Mouse (Mus musculus) kidney, postnatal 36 days (tissue): ENCODE data around the gene Ebpl.
A peak's percentile ranks its signal among the peaks of the same experiment; 100 is the strongest.
"Not testable (repeated sequence)": the region's sequence is repeated elsewhere in the genome, so short reads cannot be mapped to it uniquely, and the experiment has no call there.

ENCODE experiments used
- DNase-seq, 2 experiments: peaks; one replicate each; pipeline ENCODE4 v3.0.0; 2021 to 2022; ENCODE audit warnings: mixed read lengths in 2 of 2

Gene Ebpl

DNA sequence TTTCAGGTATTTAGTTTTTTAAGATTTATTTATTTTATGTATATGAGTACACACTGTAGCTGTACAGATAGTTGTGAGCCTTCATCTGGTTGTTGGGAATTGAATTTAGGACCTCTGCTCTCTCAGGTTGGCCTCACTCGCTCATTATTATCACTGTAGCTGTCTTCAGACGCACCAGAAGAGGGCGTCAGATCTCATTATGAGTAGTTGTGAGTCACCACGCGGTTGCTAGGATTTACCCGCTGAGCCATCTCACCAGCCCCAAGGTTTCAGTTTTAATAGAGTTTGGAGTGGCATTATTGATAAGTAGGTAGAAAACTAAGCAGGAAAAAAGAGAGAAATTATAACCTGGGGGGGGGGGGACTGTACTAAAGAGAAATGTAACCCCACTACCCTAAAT, 33.2 kb downstream of the Ebpl start:
- DNase-seq, result not testable (repeated sequence)

DNA sequence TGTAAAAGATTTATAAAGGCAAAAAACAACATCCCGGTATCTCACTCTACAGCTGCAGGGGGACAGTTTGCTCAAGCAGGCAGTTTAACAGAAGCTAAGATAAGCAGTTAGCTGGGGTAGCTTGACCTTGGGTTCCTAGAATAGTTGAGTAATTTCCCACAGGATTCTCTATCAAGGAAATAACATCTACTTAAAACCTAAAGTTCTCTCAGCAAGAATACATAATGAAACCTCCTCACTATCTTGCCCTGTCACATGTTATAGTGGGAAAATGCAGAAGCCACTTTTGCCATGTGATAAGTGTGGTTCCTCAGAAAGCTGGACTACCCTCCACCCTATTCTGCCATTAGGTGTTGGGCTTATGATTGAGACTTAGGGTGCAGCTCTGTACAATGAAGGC, 37.5 kb downstream of the Ebpl start:
- DNase-seq, result no peak

DNA sequence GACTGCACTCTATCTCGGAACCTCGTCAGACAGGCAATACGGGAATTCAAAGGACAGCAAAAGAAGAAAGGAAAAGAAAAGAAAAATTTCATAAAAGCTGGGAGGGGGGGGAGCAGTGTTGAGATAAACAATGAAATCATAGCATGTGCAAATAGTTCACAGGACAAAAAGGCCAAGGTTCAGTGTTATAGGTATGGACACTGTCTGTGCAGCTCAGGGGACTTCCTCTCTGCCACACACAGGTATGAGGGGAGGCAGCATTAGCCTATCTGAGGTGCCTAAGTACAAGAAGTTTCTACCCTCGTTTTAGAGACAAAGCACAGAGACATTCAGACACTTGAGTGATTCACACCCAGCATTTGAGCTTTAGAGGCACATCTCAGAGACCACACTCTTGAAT, 39.0 kb downstream of the Ebpl start:
- no peak for DNase-seq

DNA sequence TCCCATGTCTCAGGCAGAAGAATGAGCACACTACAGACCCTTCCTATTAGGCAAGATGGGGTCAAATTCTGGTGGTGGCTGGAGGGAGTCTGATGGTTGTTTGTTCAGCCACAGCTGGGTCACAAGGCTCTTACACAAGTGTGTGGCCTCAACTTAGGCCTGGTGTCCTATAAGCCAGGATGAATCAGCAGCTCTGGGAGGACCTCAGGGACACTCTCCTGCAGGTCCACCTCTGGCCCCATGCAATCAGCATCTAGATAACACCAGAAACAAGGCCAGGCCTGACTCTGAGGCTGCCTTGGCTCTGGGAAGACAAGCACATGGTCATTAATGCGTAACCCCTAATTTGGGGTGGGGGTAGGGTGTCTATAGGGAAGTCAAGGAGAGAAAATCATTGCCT, 39.5 kb downstream of the Ebpl start:
- no peak for DNase-seq

DNA sequence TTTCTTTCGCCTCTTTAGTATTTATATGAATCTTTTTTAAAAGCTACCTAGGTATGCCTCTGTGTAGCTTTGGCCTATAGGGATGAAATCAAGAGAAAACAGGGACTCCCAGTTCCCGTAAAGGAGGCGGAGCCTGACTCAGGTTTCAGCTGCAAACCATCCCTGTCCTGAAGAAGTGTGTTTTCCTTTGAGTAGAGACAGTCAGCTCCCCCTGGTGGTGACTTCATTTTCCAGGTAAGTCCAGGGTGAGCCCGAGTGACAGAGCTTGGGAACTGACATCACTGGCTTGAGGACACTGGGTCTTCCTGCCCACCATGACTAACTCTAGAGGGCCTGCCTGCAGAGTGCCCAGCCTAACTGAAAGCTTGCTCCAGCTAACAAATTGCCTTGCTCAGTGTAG, 43.4 kb downstream of the Ebpl start:
- DNase-seq, result peak; percentile 66 to 82

DNA sequence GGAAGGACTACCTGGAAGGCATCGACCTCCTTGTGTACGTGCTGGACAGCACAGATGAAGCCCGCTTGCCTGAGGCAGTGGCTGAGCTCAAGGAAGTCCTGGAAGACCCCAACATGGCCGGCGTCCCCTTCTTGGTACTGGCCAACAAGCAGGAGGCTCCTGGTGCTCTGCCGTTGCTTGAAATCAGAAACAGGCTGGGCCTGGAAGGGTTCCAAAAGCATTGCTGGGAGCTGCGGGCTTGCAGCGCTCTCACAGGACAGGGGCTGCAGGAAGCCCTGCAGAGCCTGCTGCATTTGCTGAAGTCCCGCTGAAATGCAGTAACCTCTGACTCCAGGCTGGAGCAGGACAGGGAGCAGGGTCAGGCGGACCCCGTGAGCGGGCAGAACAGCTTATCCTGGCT, 49.3 kb downstream of the Ebpl start:
- no peak for DNase-seq

DNA sequence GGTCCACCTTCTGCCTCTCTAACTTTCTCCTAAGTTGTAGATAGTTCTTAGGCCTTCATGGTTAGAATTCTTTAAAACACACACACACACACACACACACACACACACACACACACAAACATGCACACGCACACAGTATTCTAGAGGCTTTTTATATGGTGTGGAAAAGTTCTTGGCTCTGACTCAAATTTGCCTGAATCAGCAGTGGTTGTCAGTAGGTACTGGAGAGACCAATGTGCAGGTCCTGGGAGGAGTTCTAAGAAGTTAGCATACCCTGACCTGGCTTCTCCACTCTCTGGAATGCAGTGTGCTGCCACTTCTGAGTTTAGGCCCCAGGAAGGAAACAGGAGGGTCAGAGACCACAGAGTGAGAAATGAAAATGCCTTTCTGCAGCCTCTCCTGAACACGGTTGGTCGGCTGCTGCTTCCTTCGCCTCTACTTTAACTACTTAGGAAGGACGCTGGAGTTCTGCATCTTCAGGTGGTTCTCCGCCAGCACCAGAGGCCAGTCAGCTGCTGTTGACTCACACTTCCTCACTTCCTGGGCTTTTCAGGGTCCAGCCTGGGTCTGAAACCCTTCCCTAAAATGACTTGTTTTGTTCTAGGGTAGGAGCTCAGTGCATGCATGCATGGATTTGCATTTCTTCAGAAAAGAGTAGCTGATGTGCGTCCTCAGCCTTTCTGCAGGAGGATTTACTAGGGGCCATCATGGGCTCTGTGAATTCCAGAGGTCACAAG, 50.0 kb downstream of the Ebpl start:
- DNase-seq, result no peak

DNA sequence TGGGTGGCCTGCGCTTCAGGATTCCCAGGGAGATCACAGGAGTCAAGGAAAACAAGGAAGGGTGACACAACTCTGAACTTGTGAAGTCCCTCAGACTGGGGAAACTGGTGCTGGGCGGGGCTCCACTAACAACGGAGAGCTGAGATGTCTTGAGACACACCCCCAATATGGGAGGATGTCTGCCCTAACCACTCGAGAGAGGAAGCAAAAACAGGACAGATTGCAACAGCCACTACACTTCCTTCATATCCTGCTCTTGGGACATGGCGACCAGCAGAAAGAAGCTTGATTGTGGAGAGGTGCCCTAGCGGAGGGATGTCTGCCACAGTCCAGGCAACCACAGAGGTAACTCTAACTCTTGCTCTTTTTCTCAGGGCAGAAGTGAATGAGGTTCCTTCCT, 50.6 kb downstream of the Ebpl start, which contains the start of gene Arl11:
Gene Arl11, plus strand, starts transcription at position 161 of the 400 bp plus-strand sequence.
- peak in 1 of 2 experiments; percentile 18 for DNase-seq

DNA sequence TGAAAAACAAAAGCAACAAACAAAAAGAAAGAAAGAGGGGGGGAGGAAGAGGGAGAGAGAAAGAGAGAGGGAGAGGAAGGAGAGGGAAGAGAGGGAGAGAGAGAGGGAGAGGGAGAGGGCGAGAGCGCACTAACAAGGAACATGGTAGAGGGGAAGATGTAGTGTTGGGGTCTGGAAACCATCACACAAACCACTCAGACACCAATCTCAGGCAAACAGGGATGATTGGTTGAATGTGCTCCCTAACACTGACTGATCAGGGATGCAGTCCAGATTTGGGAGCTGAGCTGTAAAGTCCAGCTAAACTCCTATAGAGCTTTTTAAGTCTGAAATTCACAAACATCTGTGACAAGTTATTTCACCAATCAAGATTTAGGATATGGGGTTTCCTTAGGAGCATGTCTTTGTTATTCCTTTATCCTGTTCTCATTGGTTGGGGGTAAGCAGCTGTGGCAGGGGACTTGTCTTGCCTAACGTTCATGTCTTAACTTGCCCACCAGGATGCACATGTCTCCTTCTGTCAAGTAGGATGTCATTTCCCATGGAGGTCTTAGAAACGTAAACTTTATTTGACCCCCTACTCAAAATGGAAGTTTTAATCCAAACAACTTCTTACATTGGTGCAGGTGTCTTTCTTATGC, 56.1 kb downstream of the Ebpl start:
- no peak for DNase-seq

DNA sequence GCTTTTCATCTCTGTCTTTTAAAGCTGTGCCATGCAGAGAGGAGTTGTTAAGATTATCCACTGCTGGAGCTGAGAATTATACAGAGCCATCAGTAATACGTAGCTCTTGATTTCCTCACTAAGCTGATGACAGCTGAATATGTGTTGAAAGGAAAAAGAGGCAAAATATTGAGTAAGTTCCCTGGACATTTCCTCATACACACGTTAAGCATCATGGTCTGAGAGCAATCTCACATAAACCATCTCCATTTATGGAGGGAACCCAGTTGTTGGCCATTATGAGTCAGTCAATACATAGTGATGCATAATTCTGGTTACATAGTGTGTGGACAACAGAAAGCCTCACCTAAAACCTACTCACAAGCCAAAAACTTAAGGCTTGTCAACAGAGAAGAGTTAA, 57.8 kb downstream of the Ebpl start:
- DNase-seq, result no peak

DNA sequence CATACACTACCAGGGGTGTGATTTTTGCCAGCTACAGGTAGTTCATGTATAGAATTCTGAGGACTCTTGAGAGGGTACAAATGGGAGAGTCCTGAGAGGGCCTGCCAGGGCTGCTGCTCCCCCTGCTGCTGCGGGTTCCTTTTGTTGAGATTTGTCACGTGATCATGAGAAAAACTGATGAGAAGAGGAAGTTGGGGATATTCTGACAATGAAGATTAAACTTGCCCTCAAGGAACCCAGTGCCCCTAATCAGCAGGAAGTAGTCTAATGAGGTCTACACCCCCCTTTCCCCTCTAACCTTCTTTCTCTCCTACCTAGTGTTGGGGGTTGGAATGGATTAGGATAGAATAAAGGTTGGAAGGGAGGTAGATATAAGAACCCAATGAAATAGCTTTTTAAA, 58.9 kb downstream of the Ebpl start:
- no peak for DNase-seq

DNA sequence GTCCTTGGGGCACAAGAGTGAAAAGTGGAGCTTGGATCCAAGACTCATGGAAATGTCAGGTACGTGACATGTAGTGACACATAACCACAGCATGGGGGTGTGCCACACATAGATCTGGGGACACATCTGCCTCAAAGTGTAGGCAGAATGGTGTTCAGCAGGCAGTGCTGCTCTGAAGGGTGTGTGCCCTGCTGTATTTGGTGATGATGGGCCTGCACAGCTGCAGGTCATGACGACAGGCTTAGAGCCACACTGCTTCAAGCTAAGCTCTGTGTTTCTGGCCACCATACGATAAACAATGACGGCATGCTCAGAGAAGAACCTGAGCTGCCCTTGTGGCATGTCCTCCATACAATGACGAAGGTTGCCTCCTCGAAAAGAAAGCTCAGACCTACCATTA, 60.4 kb downstream of the Ebpl start:
- DNase-seq, result no peak

DNA sequence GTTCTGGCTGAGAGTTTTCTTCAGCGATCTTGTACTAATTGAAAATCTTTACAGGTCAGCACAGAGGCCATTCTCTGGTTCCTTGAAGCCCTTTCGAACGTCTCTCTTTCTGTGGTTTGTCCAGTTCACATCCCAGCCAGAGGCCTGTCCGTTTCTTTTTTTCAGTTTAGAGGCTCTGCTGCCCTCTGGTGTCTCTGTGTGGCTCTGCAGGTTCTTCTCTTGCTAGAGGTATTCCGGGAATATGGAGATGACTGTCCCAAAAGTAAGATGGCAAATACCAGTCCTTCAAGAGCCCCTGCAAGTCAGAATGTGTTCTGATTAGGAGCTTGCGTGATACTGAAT, 65.5 kb downstream of the Ebpl start:
- DNase-seq, result peak; percentile 46 to 75

DNA sequence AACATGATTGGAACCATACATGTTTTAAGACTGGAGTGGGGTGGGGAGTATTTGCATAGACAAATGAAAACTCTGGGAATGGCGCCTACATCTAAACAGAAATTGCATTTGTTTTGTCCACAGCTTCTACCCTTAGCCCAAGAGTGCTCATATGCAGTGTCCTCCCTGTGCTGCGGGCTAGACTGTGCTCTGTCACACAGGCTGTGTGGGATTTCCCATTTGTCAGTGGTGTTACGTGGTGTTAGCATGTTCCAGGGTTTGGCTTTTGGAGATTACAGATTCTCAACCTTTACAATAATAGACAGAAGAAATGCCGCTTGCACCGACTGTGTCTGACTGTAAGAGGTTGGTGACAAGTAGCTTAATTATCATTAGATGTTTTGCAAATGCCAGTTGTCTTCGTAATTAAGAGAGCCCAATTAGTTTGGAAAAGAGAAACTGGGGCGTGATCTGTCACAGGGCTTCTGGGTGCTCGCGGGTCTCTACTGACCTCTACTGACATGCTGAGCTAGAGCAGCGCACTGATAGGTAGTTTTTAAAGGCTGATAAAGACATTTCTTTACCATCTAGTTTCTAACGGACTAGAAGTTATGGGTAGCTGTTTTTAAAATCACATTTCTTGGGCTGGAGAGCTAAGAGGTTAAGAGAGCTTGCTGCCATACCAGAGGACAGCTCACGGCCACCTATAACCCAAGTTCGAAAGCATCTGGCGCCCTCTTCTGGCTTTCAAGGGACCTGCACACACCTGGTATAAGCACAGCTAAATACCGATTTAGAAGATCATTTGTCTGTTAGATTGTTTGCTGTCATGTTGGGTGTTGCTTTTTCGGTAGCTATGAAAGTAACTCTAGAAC, 66.1 kb downstream of the Ebpl start:
- peak; percentile 51 to 78 for DNase-seq

DNA sequence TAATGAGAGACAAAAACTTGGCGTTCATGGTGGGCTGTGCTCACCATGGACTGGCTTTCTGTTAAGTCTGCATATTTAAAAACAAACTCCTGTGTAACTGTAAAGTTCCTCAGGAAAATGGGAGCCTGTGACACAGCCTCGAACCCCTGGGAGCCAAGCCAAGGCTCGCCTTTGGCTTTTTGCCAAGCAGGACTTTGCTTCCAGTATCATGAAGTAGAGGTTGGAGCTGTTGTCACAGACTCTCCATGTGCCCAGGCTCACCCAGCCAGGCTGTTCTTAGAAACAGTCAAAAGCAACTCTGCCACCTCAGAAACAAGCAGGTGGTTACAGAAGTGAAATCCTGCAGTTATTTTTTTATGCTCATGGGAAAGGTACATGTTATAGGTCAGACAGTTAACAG, 69.6 kb downstream of the Ebpl start:
- DNase-seq, result peak in 1 of 2 experiments; percentile 53

DNA sequence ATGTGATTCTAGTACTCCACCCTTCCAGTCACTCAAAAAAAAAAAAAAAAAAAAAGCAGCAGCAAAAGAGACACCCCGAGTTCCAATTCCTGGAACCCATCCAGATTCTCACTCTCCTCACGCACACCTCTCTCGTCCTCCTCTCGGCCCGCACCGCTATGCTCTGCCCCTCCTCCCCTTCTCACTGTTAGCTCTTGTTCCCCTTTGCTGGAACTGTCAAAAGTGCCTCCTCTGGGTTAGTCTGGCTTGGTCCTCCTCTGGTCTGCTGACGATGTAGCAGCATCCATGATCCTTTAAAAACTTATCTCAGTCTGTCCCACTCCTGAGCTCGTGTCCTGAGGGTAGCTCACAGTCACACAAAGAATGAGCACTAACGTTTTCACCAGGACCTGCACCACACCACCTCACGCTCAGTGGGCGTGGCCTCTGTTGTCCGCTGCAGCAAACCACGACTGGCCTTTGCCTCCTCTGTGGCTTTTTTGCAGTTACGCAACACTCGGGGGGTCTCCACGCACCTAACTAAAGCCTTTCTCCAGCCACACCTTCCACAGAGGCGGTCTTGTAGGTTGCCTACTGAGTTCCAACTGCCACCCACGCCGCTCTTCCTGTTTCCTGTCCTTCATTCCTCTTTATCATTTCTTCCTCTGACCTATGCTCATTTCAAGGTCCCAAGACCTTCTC, 71.5 kb downstream of the Ebpl start:
- DNase-seq, result no peak
